26 mouse cellular contexts compared by ENCODE assay signal in genomic region chr7:48813594-48813993, GRCm38 (mm10). TPM values are rescaled to one million over a fixed set of nuclear protein-coding genes. Genes with fewer than 3 reads are reported as not detected.
DNase-seq lines count a peak whose midpoint lies in the region; ATAC-seq and TF ChIP-seq lines count a peak whose summit lies in the region.
"Had no signal": no experiment of that assay in that cellular context is flagged by ENCODE, and none has a peak within 500 bp of the region (broad histone marks: within the 10 kb centered on the region; RNA-seq: fewer than 3 reads in every experiment).

No protein-coding gene starts in this region.

- peaks cover 4% of the 10 kb centered on the region; the same call in 1 of the 2 replicates for H3K4me1 ChIP-seq in intestine, postnatal 0 days (replicated peaks; ENCODE audit: control insufficient read depth, insufficient read depth, low read length)
- peaks cover 4% of the 10 kb centered on the region; the same call in 1 of the 2 replicates for H3K4me1 ChIP-seq in stomach, embryonic 15.5 days
- H3K4me1 ChIP-seq in kidney, adult 2 months (ENCODE audit: control insufficient read depth, insufficient read depth, low read length): no peaks in the 10 kb centered on the region
- H3K4me1 ChIP-seq: embryonic facial prominence, embryonic 10.5 days; forebrain, embryonic 13.5 days; hindbrain, embryonic 13.5 days had no signal

- intact Hi-C loops in gastrocnemius, adult 2 months (cut with DNase I): loop anchor here (5.0 kb wide), 1 partner anchor 64 kb away; no protein-coding TSS in a partner anchor

- no peaks in the 10 kb centered on the region for H3K27me3 ChIP-seq in intestine, postnatal 0 days (replicated peaks; ENCODE audit: control insufficient read depth, insufficient read depth, low read length)
- no peaks in the 10 kb centered on the region for H3K27me3 ChIP-seq in stomach, embryonic 15.5 days (replicated peaks)
- H3K27me3 ChIP-seq in kidney, adult 2 months (replicated peaks; ENCODE audit: control insufficient read depth, insufficient read depth, low read length): no peaks in the 10 kb centered on the region
- H3K27me3 ChIP-seq: forebrain, embryonic 13.5 days; heart, embryonic 15.5 days; hindbrain, embryonic 13.5 days; Patski had no signal

- H3K36me3 ChIP-seq in intestine, postnatal 0 days (ENCODE audit: control insufficient read depth, insufficient read depth): peaks cover 35% of the 10 kb centered on the region
- no peaks in the 10 kb centered on the region for H3K36me3 ChIP-seq in stomach, embryonic 15.5 days
- peaks cover 6% of the 10 kb centered on the region for H3K36me3 ChIP-seq in kidney, adult 2 months (ENCODE audit: control insufficient read depth, insufficient read depth, low read length)

- H3K9ac ChIP-seq in intestine, postnatal 0 days (ENCODE audit: low read depth, low read length): no peak overlapping the region
- no peak overlapping the region for H3K9ac ChIP-seq in stomach, embryonic 15.5 days
- H3K9ac ChIP-seq: forebrain, embryonic 13.5 days; forebrain, postnatal 0 days; heart, embryonic 15.5 days; hindbrain, embryonic 13.5 days had no signal

- TF ChIP-seq CTCF in intestine, postnatal 0 days (IDR thresholded peaks at IDR 0.05; ENCODE audit: low read depth): no peak
- TF ChIP-seq CTCF in kidney, adult 2 months (conservative IDR thresholded peaks at IDR 0.05; ENCODE audit: insufficient read depth, insufficient read length, low read depth, low read length): no peak
- TF ChIP-seq CTCF in gastrocnemius, adult 2 months (IDR thresholded peaks at IDR 0.05): no peak

- no peaks in the 10 kb centered on the region for H3K9me3 ChIP-seq in intestine, postnatal 0 days (ENCODE audit: control insufficient read depth)
- no peaks in the 10 kb centered on the region for H3K9me3 ChIP-seq in stomach, embryonic 15.5 days
- H3K9me3 ChIP-seq: embryonic facial prominence, embryonic 10.5 days; forebrain, embryonic 13.5 days; G1E; heart, embryonic 15.5 days; hindbrain, embryonic 13.5 days had no signal

- H3K27ac ChIP-seq in intestine, postnatal 0 days (ENCODE audit: low read depth, low read length): peak overlapping the region; percentile 62
- no peak overlapping the region for H3K27ac ChIP-seq in stomach, embryonic 15.5 days
- H3K27ac ChIP-seq in kidney, adult 2 months (ENCODE audit: insufficient read depth, low read depth, low read length): no peak overlapping the region
- H3K27ac ChIP-seq in gastrocnemius, adult 2 months: no peak overlapping the region
- H3K27ac ChIP-seq: embryonic facial prominence, embryonic 10.5 days; forebrain, embryonic 13.5 days; heart, embryonic 15.5 days; hindbrain, embryonic 13.5 days had no signal

- no peak overlapping the region for H3K4me2 ChIP-seq in intestine, postnatal 0 days (replicated peaks; ENCODE audit: low read depth)
- H3K4me2 ChIP-seq in stomach, embryonic 15.5 days: no peak overlapping the region
- H3K4me2 ChIP-seq: forebrain, embryonic 13.5 days; heart, embryonic 11.5 days; heart, embryonic 15.5 days; hindbrain, embryonic 13.5 days had no signal

- ATAC-seq in intestine, postnatal 0 days: peak; percentile 89
- ATAC-seq in stomach, embryonic 15.5 days (ENCODE audit: insufficient read depth, low FRiP score, low read depth): peak; percentile 47; the same call in 1 of the 2 replicates
- ATAC-seq: activated CD4-positive, CD25-positive, alpha-beta regulatory T cell, adult 4 months; CD4-positive, CD25-positive, alpha-beta regulatory T cell, adult 4 months; forebrain, embryonic 13.5 days; forebrain, postnatal 0 days; Patski had no signal

- 23% methylated on average over 1 of the region's 1 CpGs for WGBS in intestine, postnatal 0 days
- WGBS in stomach, embryonic 15.5 days: 66% methylated on average over 1 of the region's 1 CpGs
- WGBS in kidney, adult 2 months: 71% methylated on average over 1 of the region's 1 CpGs

- DNase-seq in 3T3-L1 (ENCODE audit: low read depth, low spot score): peak; percentile 24
- peak; percentile 51 for DNase-seq in NIH3T3 (ENCODE audit: low read depth)
- no peak for DNase-seq in kidney, adult 2 months
- DNase-seq in cerebellum, postnatal 10 days: no peak
- DNase-seq in gastrocnemius, adult 2 months: no peak
- DNase-seq in thymus, postnatal 25 days: no peak
- DNase-seq: adrenal gland, postnatal 14 days; B cell, adult 2 months; cerebellum, adult 11-12 months; cerebellum, adult 9-10 months; cerebellum, postnatal 36 days; forebrain, postnatal 0 days; gastrocnemius, postnatal 10 days; heart, adult 18-20 months; heart, postnatal 14 days had no signal

- no peak for TF ChIP-seq POLR2A in kidney, adult 2 months (IDR thresholded peaks at IDR 0.05; ENCODE audit: low read depth, low read length)

- H3K4me3 ChIP-seq in intestine, postnatal 0 days (ENCODE audit: low read depth, low read length): no peak overlapping the region
- no peak overlapping the region for H3K4me3 ChIP-seq in stomach, embryonic 15.5 days (replicated peaks)
- H3K4me3 ChIP-seq in kidney, adult 2 months (ENCODE audit: insufficient read depth, low read depth, low read length): no peak overlapping the region
- no peak overlapping the region for H3K4me3 ChIP-seq in gastrocnemius, adult 2 months
- H3K4me3 ChIP-seq: embryonic facial prominence, embryonic 10.5 days; forebrain, embryonic 13.5 days; heart, embryonic 15.5 days; hindbrain, embryonic 13.5 days had no signal

RNA-seq across cellular contexts. Expression of gene Zdhhc13, which starts 24.8 kb away (rescaled TPM):
- polyA plus RNA-seq in intestine, postnatal 0 days (2015; fragmentation: Nextera tagmentation; extraction: Ambion mirVana): 25.2 and 29.8 TPM in 2 replicates
- polyA plus RNA-seq in stomach, embryonic 15.5 days (2015; fragmentation: Nextera tagmentation; extraction: Ambion mirVana): 34.4 and 34.5 TPM in 2 replicates
- polyA plus RNA-seq in kidney, adult 2 months (2012; rRNA removed): 7.8 and 9.6 TPM in 2 replicates
- total RNA-seq in gastrocnemius, adult 2 months (2021): 1 to 10 TPM; 3.6 to 4.0 TPM

RNA-seq across cellular contexts. Expression of gene Csrp3, which starts 34.2 kb away (rescaled TPM):
- polyA plus RNA-seq in intestine, postnatal 0 days (2015; fragmentation: Nextera tagmentation; extraction: Ambion mirVana): 5.0 and 5.8 TPM in 2 replicates
- polyA plus RNA-seq in stomach, embryonic 15.5 days (2015; fragmentation: Nextera tagmentation; extraction: Ambion mirVana): 1.6 and 3.0 TPM in 2 replicates
- polyA plus RNA-seq in kidney, adult 2 months (2012; rRNA removed): 5.1 TPM in 1 of 2 replicates, not detected in the other
- 100 to 1,000 TPM in 1 of 2 experiments, 10 to 100 TPM in 1; 77.1 to 238 TPM for total RNA-seq in gastrocnemius, adult 2 months (2021)
- total RNA-seq: forebrain, postnatal 0 days; G1E had no signal
- polyA plus RNA-seq: activated CD4-positive, CD25-positive, alpha-beta regulatory T cell, adult 4 months; CD4-positive, CD25-positive, alpha-beta regulatory T cell, adult 4 months; forebrain, embryonic 13.5 days; forebrain, postnatal 0 days; G1E; Patski had no signal

Comparison
In these comparisons a context has a peak if more than half of its experiments do, and no peak if none do; other contexts are left out.
1. DNase-seq: peak in 3T3-L1 (single experiment) and NIH3T3 (single experiment); none in kidney, adult 2 months (single experiment), cerebellum, postnatal 10 days (0 of 2), gastrocnemius, adult 2 months (single experiment) and thymus, postnatal 25 days (single experiment).